21 mouse cellular contexts compared by ENCODE assay signal in genomic region chr9:112821940-112822339, GRCm38 (mm10).
DNase-seq lines count a peak whose midpoint lies in the region; ATAC-seq lines count a peak whose summit lies in the region.
"Had no signal": no experiment of that assay in that cellular context is flagged by ENCODE, and none has a peak within 500 bp of the region (broad histone marks: within the 10 kb centered on the region; RNA-seq: fewer than 3 reads in every experiment).

No protein-coding gene starts in this region.

- intact Hi-C loops in left cerebral cortex, postnatal 14 days (cut with DNase I), result no loop called here

- DNase-seq in frontal cortex, adult 2 months (ENCODE audit: extremely low spot score in 1 of 2, low spot score in 1 of 2), result no peak
- peak; percentile 24 to 39 for DNase-seq in left cerebral cortex, postnatal 14 days (ENCODE audit: low spot score in 2 of 2)
- DNase-seq in left cerebral cortex, adult 9 months (ENCODE audit: low spot score in 2 of 2), result no peak
- peak; percentile 21 for DNase-seq in right cerebral cortex, adult 18-20 months
- DNase-seq in right cerebral cortex, postnatal 36 days (ENCODE audit: low spot score in 2 of 2), result no peak
- peak; percentile 70 for DNase-seq in brain, adult 2 months (ENCODE audit: low read depth, low spot score)
- DNase-seq in gastrocnemius, postnatal 25 days, result no peak
- DNase-seq: adrenal gland, adult 2 months; adrenal gland, adult 8-10 months; adrenal gland, postnatal 10 days; adrenal gland, postnatal 14 days; adrenal gland, postnatal 25 days; adrenal gland, postnatal 36 days; B cell, adult 2 months; cerebellum, adult 11 months; cerebellum, adult 11-12 months; cerebellum, adult 18-20 months had no signal

- ATAC-seq in frontal cortex, adult (ENCODE audit: low TSS enrichment), result peak; percentile 90
- ATAC-seq: activated CD4-positive, CD25-positive, alpha-beta regulatory T cell, adult 4 months; CD4-positive, CD25-positive, alpha-beta regulatory T cell, adult 4 months; Patski had no signal

Comparison
In these comparisons a context has a peak if more than half of its experiments do, and no peak if none do; other contexts are left out.
1. DNase-seq: peak in left cerebral cortex, postnatal 14 days (2 of 2), right cerebral cortex, adult 18-20 months (single experiment) and brain, adult 2 months (single experiment); none in frontal cortex, adult 2 months (0 of 2), left cerebral cortex, adult 9 months (0 of 2), right cerebral cortex, postnatal 36 days (0 of 2) and gastrocnemius, postnatal 25 days (single experiment).